In genomic region chr10:42294392-42294791, GRCm38 (mm10) we compare ENCODE assay signal across 16 mouse cellular contexts. TPM values are rescaled to one million over a fixed set of nuclear protein-coding genes. Genes with fewer than 3 reads are reported as not detected.
DNase-seq lines count a peak whose midpoint lies in the region; ATAC-seq and TF ChIP-seq lines count a peak whose summit lies in the region.
"Had no signal": no experiment of that assay in that cellular context is flagged by ENCODE, and none has a peak within 500 bp of the region (broad histone marks: within the 10 kb centered on the region; RNA-seq: fewer than 3 reads in every experiment).

No protein-coding gene starts in this region.

- TF ChIP-seq POLR2A in lung, adult 2 months (IDR thresholded peaks at IDR 0.05; ENCODE audit: borderline replicate concordance, extremely low read depth, low read depth, low read length): no peak

- no peaks in the 10 kb centered on the region for H3K36me3 ChIP-seq in lung, postnatal 0 days (ENCODE audit: insufficient read depth, low read length)
- H3K36me3 ChIP-seq: embryonic facial prominence, embryonic 10.5 days; heart, embryonic 10.5 days; hindbrain, embryonic 12.5 days had no signal

- TF ChIP-seq CTCF in lung, postnatal 0 days (IDR thresholded peaks at IDR 0.05): no peak
- TF ChIP-seq CTCF in lung, adult 2 months (IDR thresholded peaks at IDR 0.05; ENCODE audit: insufficient read depth, low read length): no peak

- DNase-seq in kidney, adult 11 months: peak; percentile 24
- no peak for DNase-seq in kidney, postnatal 14 days
- DNase-seq in lung, postnatal 0 days (ENCODE audit: low spot score): no peak
- DNase-seq in lung, adult 2 months: no peak
- peak; percentile 90 for DNase-seq in Muller cell, postnatal 12 days (ENCODE audit: inconsistent ontology term)
- DNase-seq in retina, embryonic 14.5 days (ENCODE audit: low spot score): no peak
- no peak for DNase-seq in frontal cortex, postnatal 36 days (ENCODE audit: low spot score in 2 of 2)
- DNase-seq: gastrocnemius, postnatal 25 days; heart, postnatal 4 days had no signal

- H3K9me3 ChIP-seq in lung, postnatal 0 days (ENCODE audit: low read length): no peaks in the 10 kb centered on the region
- H3K9me3 ChIP-seq: embryonic facial prominence, embryonic 10.5 days; heart, embryonic 10.5 days; hindbrain, embryonic 12.5 days had no signal

- TF ChIP-seq EP300 in lung, postnatal 0 days (IDR thresholded peaks at IDR 0.05): no peak

- peak overlapping the region; percentile 8; the same call in 1 of the 2 replicates for H3K27ac ChIP-seq in lung, postnatal 0 days (ENCODE audit: low read length)
- H3K27ac ChIP-seq: embryonic facial prominence, embryonic 10.5 days; forebrain, embryonic 13.5 days; gastrocnemius, adult 2 months; hindbrain, embryonic 12.5 days had no signal

- no peak overlapping the region for H3K4me3 ChIP-seq in lung, postnatal 0 days (ENCODE audit: low read depth, low read length)
- no peak overlapping the region for H3K4me3 ChIP-seq in lung, adult 2 months (replicated peaks; ENCODE audit: extremely low read depth, low read depth, low read length)
- H3K4me3 ChIP-seq: embryonic facial prominence, embryonic 10.5 days; forebrain, embryonic 13.5 days; gastrocnemius, adult 2 months; heart, embryonic 10.5 days; hindbrain, embryonic 12.5 days had no signal

- 43% methylated on average over 2 of the region's 2 CpGs for WGBS in lung, postnatal 0 days
- 41% methylated on average over 2 of the region's 2 CpGs for WGBS in lung, adult 2 months

- H3K4me2 ChIP-seq in lung, postnatal 0 days (replicated peaks; ENCODE audit: low read depth, low read length): no peak overlapping the region
- H3K4me2 ChIP-seq: forebrain, embryonic 13.5 days; hindbrain, embryonic 12.5 days had no signal

- H3K9ac ChIP-seq in lung, postnatal 0 days (replicated peaks; ENCODE audit: low read depth): no peak overlapping the region
- H3K9ac ChIP-seq: forebrain, embryonic 13.5 days; forebrain, postnatal 0 days; hindbrain, embryonic 12.5 days had no signal

- H3K27me3 ChIP-seq in lung, postnatal 0 days (replicated peaks; ENCODE audit: insufficient read depth, low read length): no peaks in the 10 kb centered on the region
- H3K27me3 ChIP-seq: forebrain, embryonic 13.5 days; hindbrain, embryonic 12.5 days had no signal

- H3K4me1 ChIP-seq in lung, postnatal 0 days (ENCODE audit: insufficient read depth, low read depth, low read length): peaks cover 4% of the 10 kb centered on the region; the same call in 1 of the 2 replicates
- H3K4me1 ChIP-seq in lung, adult 2 months (ENCODE audit: control insufficient read depth, insufficient read depth, low read length): no peaks in the 10 kb centered on the region
- H3K4me1 ChIP-seq: forebrain, embryonic 13.5 days had no signal

- ATAC-seq in lung, postnatal 0 days: no peak
- ATAC-seq: activated CD4-positive, CD25-positive, alpha-beta regulatory T cell, adult 4 months had no signal

RNA-seq across cellular contexts. Expression of gene Foxo3, which starts 17.8 kb away (rescaled TPM):
- 15.2 and 22.9 TPM in 2 replicates for polyA plus RNA-seq in lung, postnatal 0 days (2015; fragmentation: Nextera tagmentation; extraction: Ambion mirVana)
- polyA plus RNA-seq in lung, adult 2 months (2012; rRNA removed): 49.3 and 79.9 TPM in 2 replicates

Comparison
In these comparisons a context has a peak if more than half of its experiments do, and no peak if none do; other contexts are left out.
1. DNase-seq: peak in kidney, adult 11 months (single experiment) and Muller cell, postnatal 12 days (single experiment); none in kidney, postnatal 14 days (single experiment), lung, postnatal 0 days (single experiment), lung, adult 2 months (single experiment), retina, embryonic 14.5 days (single experiment) and frontal cortex, postnatal 36 days (0 of 2).